Mouse (Mus musculus): ENCODE measurements around the gene Zfp157. TPM values are rescaled to one million over a fixed set of nuclear protein-coding genes. Genes with fewer than 3 reads are reported as not detected.
"Not testable (repeated sequence)": the region's sequence is repeated elsewhere in the genome, so short reads cannot be mapped to it uniquely, and the experiment has no call there.

Zfp157 gene
- 11.5 and 16.9 TPM in 2 replicates for total RNA-seq (2015)
- total RNA-seq (2017): 10.8 and 16.1 TPM in 2 replicates

GRCm38 (mm10) chr5:138441286-138442194, at the start of gene Zfp157:
Gene Zfp157, plus strand, starts transcription at chr5:138441468.
- peak; percentile 99 for ATAC-seq (replicated peaks; ENCODE audit: poor library complexity)

GRCm38 (mm10) chr5:138397795-138398337, 43.4 kb upstream of the Zfp157 start:
- ATAC-seq (replicated peaks; ENCODE audit: poor library complexity): no peak

- ATAC-seq (replicated peaks; ENCODE audit: poor library complexity): not testable (repeated sequence)
Observed at GRCm38 (mm10) chr5:138400431-138400830, 40.8 kb upstream of the Zfp157 start.

GRCm38 (mm10) chr5:138458371-138458770, 17.1 kb downstream of the Zfp157 start:
- no peak for ATAC-seq (replicated peaks; ENCODE audit: poor library complexity)

- no peak for ATAC-seq (replicated peaks; ENCODE audit: poor library complexity)
Observed at GRCm38 (mm10) chr5:138459107-138459506, 17.8 kb downstream of the Zfp157 start.

GRCm38 (mm10) chr5:138473601-138474000, 32.3 kb downstream of the Zfp157 start:
- 0 out of 2 replicates have a peak, but pooled peaks have one; percentile 48 for ATAC-seq (replicated peaks; ENCODE audit: poor library complexity)

- peak; percentile 52; the same call in 1 of the 2 replicates for ATAC-seq (replicated peaks; ENCODE audit: poor library complexity)
Observed at GRCm38 (mm10) chr5:138504548-138504947, 63.3 kb downstream of the Zfp157 start.

Other genes starting within 250 kb of the Zfp157 start
- 6.9 and 7.1 TPM in 2 replicates for gene Mblac1, start 247.2 kb upstream of the Zfp157 start, total RNA-seq (2015)
- 9.4 and 10.0 TPM in 2 replicates for gene Mblac1, start 247.2 kb upstream of the Zfp157 start, total RNA-seq (2017)
- 0.94 and 2.0 TPM in 2 replicates for gene Nxpe5, start 215.6 kb upstream of the Zfp157 start, total RNA-seq (2015)
- 1.9 and 2.2 TPM in 2 replicates for gene Nxpe5, start 215.6 kb upstream of the Zfp157 start, total RNA-seq (2017)
- 123 and 127 TPM in 2 replicates for gene Lamtor4, start 186.0 kb upstream of the Zfp157 start, total RNA-seq (2015)
- gene Lamtor4, start 186.0 kb upstream of the Zfp157 start, total RNA-seq (2017): 69.9 and 101 TPM in 2 replicates
- gene BC037034, start 177.4 kb upstream of the Zfp157 start, total RNA-seq (2015): 35.7 and 44.1 TPM in 2 replicates
- 44.1 and 46.7 TPM in 2 replicates for gene BC037034, start 177.4 kb upstream of the Zfp157 start, total RNA-seq (2017)
- gene Gal3st4, start 168.6 kb upstream of the Zfp157 start, total RNA-seq (2015): not detected in 2 replicates
- gene Gal3st4, start 168.6 kb upstream of the Zfp157 start, total RNA-seq (2017): 0.12 and 0.30 TPM in 2 replicates
- not detected in 2 replicates for gene Gm43720, start 161.5 kb upstream of the Zfp157 start, total RNA-seq (2015)
- not detected in 2 replicates for gene Gm43720, start 161.5 kb upstream of the Zfp157 start, total RNA-seq (2017)
- 1.2 and 2.0 TPM in 2 replicates for gene Gpc2, start 161.5 kb upstream of the Zfp157 start, total RNA-seq (2015)
- gene Gpc2, start 161.5 kb upstream of the Zfp157 start, total RNA-seq (2017): 3.2 and 3.9 TPM in 2 replicates
- 15.7 and 20.2 TPM in 2 replicates for gene Stag3, start 161.2 kb upstream of the Zfp157 start, total RNA-seq (2015)
- gene Stag3, start 161.2 kb upstream of the Zfp157 start, total RNA-seq (2017): 9.3 and 22.2 TPM in 2 replicates
- 0.54 TPM in 1 of 2 replicates, not detected in the other for gene Pvrig, start 99.5 kb upstream of the Zfp157 start, total RNA-seq (2015)
- gene Pvrig, start 99.5 kb upstream of the Zfp157 start, total RNA-seq (2017): 0.17 and 0.34 TPM in 2 replicates
- gene 1700123K08Rik, start 123.2 kb downstream of the Zfp157 start, total RNA-seq (2015): not detected in 2 replicates
- not detected in 2 replicates for gene 1700123K08Rik, start 123.2 kb downstream of the Zfp157 start, total RNA-seq (2017)
- 47.1 and 48.9 TPM in 2 replicates for gene Zfp68, start 178.3 kb downstream of the Zfp157 start, total RNA-seq (2015)
- gene Zfp68, start 178.3 kb downstream of the Zfp157 start, total RNA-seq (2017): 62.8 and 69.4 TPM in 2 replicates
- gene A430033K04Rik, start 181.4 kb downstream of the Zfp157 start, total RNA-seq (2015): 6.4 and 8.2 TPM in 2 replicates
- 10.0 and 13.6 TPM in 2 replicates for gene A430033K04Rik, start 181.4 kb downstream of the Zfp157 start, total RNA-seq (2017)

Measured in megakaryocyte progenitor cell, adult 5-6 weeks (primary cell).